Mouse (Mus musculus): ENCODE measurements at regions not wholly inside any gene's neighbourhood (a gene's known extent, or its start where the extent isn't known, plus 50 kb on each side); places are given as distances from the start of the nearest gene placed in this dataset.
"Not testable (repeated sequence)": the region's sequence is repeated elsewhere in the genome, so short reads cannot be mapped to it uniquely, and the experiment has no call there.

DNA sequence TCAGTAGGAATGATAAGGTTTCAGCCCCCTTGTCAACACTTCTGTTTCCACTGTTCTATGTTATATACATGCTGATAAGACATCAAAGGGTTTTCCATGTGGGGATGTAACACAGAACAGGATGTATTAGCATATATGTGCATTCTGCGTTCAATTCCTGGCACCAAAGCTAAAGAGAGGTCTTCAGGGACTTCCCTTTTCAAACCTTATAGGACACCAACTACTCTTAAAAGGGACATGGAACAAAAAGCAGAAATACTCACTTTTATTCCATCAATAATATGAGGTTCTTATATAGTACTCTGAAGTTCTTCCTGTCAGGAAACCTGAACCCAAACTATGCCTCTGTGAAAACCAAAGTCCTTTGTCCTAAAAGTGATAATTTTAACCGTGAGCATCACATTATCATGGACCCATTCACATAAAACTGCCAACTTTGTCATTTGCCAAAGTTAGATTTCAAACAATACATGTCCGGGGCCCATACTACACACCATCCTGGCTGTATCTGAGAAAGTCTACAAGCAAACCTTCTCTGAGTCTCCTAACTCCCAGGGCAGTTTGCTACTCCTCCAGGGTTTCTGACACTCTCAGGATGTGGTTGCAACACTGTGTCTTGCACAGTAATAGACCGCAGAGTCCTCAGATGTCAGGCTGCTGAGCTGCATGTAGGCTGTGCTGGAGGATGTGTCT is 928.2 kb upstream of the Zfp386 start:
- ATAC-seq (replicated peaks; ENCODE audit: poor library complexity, severe bottlenecking) = peak; percentile 80

DNA sequence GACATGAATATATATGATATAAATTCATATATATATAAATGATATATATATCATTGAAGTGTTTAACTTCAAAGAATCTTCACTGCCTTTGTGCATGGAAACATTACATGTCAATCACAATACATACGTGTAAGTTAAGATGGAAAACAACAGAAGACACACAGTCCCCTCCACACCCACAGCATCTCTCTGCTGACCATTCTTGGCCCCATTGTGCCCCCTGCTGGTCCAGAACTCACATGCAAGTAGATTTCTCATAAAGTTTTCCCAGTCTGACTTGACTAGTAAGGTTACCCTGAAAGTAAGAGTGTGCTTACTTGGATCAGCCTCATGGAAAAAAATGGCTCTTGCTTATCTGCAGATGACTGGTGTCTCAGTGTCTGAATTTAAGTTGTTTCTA is 926.3 kb upstream of the Zfp386 start:
- ATAC-seq (replicated peaks; ENCODE audit: poor library complexity, severe bottlenecking) = peak; percentile 25

DNA sequence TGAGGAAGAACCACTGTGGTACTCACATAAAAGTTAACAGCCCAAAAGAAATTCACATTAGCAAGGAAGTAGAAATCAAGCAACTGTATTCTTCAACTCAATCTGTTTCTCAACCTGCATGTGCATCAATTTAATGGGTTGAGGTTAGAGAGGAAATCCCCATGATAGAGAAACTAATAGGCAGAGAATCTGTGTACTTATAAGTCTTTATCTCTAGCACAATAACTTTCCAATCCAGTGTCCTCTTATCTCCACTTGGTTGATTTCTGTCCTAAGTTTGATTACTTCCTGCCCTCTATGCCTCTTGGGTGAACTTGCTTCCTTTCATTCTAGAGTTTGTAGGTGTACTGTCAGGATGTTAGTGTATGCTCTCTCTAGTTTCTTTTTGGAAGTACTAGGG is 925.6 kb upstream of the Zfp386 start:
- no peak; the same call in 1 of the 2 replicates for ATAC-seq (replicated peaks; ENCODE audit: poor library complexity, severe bottlenecking)

DNA sequence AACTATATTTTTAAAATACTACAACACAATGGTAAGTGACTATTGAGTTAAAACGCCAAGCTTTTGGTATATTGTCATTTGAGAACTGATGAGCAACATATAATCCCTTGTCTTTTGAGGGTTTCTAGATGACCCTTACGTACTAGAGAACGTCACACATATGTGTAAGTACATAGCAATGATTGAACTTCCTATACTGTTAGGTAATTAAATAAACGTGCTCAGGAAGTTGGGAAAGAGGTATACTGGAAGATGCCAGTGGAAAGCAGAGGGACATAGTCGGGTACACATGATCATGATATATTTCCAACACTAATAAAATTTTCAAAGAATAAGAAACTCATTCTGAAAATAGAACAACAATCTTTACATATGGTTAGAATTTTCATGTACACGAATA is 914.6 kb upstream of the Zfp386 start:
- peak; percentile 69 for ATAC-seq (replicated peaks; ENCODE audit: poor library complexity, severe bottlenecking)

DNA sequence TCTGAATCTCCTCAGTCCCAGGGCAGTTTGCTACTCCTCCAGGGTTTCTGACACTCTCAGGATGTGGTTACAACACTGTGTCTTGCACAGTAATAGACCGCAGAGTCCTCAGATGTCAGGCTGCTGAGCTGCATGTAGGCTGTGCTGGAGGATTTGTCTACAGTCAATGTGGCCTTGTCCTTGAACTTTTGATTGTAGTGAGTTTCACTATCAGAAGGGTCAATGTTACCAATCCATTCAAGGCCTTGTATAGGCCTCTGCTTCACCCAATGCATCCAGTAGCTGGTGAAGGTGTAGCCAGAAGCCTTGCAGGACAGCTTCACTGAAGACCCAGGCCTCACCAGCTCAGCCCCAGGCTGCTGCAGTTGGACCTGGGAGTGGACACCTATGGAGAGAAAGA is 902.1 kb upstream of the Zfp386 start:
- peak; percentile 53; the same call in 1 of the 2 replicates for ATAC-seq (replicated peaks; ENCODE audit: poor library complexity, severe bottlenecking)

DNA sequence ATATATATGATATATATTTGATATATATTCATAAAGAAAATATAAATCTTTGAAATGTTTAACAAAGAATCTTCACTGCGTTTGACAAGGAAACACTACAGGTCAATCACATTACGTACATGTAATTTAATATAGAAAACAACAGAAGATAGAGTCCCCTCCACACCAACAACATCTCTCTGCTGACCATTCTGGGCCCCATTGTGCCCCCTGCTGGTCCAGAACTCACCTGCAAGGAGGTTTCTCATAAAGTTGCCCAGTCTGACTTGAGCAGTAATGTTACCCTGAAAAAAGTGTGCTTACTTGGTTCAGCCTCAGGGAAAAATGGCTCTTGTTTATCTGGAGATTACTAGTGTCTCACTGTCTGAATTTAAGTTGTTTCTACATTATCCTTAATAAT is 901.1 kb upstream of the Zfp386 start:
- ATAC-seq (replicated peaks; ENCODE audit: poor library complexity, severe bottlenecking) = not testable (repeated sequence)

DNA sequence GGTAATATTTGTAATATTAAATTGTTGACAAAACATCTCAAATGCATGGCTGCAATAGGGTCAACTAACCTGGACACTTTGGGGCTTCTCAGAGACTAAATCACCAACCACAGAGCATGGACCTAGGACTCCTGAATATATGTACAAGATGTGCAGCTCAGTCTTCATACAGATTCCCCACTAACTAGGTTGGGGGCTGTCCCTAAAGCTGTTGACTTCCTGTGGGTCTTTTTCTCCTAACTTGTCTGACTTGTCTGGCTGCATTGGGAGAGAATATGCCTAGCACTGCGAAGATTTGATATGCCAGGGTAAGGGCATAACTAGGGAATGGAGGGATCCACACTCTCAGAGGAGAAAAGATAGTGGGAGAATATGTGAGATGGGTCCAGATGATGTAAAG is 895.6 kb upstream of the Zfp386 start:
- not testable (repeated sequence) for ATAC-seq (replicated peaks; ENCODE audit: poor library complexity, severe bottlenecking)

DNA sequence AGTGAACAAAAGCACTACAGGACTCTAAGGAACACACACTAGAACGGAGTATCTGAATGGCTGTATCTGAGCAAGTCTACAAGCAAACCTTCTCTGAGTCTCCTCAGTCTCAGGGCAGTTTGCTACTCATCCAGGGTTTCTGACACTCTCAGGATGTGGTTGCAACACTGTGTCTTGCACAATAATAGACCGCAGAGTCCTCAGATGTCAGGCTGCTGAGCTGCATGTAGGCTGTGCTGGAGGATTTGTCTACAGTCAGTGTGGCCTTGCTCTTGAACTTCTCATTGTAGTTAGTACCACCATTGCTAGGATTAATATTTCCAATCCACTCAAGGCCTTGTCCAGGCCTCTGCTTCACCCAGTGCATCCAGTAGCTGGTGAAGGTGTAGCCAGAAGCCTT is 889.3 kb upstream of the Zfp386 start:
- not testable (repeated sequence) for ATAC-seq (replicated peaks; ENCODE audit: poor library complexity, severe bottlenecking)

DNA sequence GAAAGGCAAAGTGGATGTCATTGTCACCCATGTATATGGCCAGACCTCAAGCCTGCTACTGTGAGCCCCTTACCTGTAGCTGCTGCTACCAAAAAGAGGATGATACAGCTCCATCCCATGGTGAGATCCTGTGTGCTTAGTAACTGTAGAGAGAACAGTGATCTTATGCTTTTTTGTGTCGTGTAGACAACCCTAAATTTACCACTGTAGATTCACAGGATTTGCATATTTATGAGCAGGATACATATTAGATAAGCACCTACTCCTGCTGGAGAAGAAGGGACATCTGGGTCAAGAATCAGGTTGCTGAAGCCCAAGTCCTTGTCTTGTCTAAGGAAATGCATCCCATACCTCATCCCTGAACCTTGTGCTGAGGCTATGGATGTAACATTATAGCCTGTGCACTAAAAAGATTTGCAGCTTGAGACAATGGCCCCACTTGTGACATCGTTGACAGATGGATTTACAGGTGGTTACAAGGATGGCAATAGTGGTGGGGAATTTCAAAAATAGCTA is 888.7 kb upstream of the Zfp386 start:
- ATAC-seq (replicated peaks; ENCODE audit: poor library complexity, severe bottlenecking) = not testable (repeated sequence)

DNA sequence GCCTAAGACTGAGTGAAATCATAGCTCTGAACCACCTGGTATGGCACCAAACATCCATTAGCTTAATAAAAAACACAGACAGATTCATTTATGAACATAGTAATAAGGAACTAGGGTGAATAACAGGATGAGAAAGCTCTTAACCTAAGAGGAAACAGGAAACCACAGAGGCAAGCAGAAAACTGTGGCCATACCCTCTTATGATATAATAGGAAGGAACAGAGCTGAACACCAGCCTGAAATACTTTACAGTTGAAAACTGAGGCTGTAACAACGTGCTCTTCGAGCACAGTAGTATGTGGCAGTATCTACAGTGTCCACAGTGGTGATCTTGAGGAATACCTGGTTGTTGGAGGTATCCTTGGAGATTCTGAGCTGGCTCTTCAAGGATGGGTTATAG is 882.0 kb upstream of the Zfp386 start:
- ATAC-seq (replicated peaks; ENCODE audit: poor library complexity, severe bottlenecking) = peak; percentile 94

DNA sequence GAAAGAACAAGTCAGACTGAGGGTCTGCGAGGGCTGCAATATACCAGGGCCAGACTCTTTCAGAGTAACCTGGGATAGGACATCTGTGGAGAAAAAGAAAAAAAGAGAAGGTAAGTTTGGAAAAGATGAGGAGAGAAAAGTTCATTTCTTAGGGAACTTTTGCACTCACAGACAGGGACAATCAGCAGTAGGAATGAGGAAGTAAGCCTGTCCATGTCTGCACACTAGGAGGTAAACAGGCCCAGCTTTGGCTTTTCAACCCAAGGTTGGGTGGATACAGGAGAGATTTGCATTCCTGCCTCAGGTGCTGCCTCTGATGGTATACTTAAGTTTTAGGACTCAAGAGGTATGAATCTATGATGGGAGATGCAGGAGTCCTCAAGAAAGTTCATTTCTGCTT is 881.5 kb upstream of the Zfp386 start:
- peak; percentile 60 for ATAC-seq (replicated peaks; ENCODE audit: poor library complexity, severe bottlenecking)

DNA sequence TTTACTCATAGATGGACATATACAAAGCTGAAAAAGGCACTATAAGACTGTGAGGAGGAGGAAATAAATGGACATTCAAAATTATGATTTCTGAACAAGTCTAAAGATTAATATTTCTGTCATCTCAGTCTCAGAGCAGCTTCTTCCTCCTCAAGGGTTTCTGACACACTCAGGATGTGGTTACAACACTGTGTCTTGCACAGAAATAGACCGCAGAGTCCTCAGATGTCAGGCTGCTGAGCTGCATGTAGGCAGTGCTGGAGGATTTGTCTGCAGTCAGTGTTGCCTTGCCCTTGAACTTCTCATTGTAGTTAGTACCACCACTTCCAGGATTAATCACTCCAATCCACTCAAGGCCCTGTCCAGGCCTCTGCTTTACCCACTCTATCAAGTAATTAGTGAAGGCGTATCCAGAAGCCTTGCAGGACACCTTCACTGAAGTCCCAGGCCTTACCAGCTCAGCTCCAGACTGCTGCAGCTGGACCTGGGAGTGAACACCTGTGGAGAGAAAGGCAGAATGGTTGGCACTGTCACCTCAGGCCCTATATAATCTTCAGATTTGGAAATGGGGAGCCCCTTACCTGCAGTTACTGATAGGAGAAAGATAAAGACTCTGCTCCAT is 853.9 kb upstream of the Zfp386 start:
- ATAC-seq (replicated peaks; ENCODE audit: poor library complexity, severe bottlenecking) = peak; percentile 61

DNA sequence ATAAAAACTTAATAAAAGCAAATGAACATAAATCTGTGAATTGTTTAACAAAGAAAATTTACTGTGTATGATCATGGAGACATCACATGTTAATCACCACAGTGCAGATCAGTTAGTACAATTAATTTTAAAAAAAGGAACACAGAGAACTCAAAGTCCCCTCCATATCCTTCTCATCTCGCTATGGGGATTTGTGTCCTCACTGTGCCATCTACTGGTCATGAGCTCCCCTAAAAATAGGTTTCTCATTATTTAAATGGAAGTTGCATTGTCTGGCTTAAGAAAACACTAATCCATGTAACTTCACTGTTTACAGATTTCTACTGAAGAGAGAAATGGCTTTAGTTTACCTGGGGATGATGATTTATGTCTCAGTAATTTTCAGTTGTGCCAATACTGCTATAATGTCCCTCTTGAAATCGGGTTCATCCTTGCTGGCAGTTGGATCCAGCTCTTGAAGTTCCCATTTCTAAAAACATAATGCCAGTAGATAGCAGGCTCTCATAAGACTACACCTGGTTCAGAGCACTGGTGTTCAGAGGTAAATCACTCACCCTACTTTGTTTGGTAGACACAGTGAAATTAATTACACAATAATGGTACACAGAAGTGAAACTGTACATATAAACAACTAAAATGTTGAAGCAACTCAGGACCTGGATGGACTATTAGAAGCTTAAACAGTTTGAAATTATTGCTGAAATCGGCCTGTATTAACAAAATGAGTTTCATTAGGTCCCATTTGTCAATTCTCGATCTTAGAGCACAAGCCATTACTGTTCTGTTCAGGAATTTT is 850.0 kb upstream of the Zfp386 start:
- peak; percentile 79 for ATAC-seq (replicated peaks; ENCODE audit: poor library complexity, severe bottlenecking)

DNA sequence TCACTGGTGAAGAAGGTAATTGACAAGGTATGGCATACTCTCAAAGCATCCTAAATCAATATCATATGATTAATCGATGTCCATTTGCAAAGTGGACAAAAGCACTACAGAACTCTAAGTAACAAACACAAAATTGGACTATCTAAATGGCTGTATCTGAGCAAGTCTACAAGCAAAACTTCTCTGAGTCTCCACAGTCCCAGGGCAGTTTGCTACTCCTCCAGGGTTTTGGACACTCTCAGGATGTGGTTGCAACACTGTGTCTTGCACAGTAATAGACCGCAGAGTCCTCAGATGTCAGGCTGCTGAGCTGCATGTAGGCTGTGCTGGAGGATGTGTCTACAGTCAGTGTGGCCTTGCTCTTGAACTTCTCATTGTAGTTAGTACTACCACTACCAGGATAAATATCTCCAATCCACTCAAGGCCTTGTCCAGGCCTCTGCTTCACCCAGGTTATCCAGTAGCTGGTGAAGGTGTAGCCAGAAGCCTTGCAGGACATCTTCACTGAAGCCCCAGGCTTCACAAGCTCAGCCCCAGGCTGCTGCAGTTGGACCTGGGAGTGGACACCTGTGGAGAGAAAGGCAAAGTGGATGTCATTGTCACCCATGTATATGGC is 839.6 kb upstream of the Zfp386 start:
- ATAC-seq (replicated peaks; ENCODE audit: poor library complexity, severe bottlenecking) = not testable (repeated sequence)

DNA sequence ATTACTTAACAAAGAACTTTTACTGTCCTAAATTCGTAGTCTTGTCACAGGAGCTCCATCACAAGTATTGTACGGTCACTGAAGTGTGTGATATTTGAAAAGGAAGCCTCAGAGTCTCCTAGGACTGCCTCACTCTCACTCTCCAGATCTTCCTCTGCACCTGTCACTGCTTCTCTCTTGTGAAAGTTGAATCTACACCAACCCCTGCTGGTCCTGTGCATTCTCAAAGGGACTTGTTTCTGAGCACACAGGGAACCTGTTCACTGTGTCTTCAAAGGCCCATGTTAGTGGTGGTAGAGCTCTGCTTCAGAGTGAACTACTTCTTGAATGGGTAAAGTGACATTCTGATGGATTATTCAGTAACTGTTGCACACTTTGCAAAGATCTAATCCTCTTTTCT is 824.9 kb upstream of the Zfp386 start:
- ATAC-seq (replicated peaks; ENCODE audit: poor library complexity, severe bottlenecking) = no peak

DNA sequence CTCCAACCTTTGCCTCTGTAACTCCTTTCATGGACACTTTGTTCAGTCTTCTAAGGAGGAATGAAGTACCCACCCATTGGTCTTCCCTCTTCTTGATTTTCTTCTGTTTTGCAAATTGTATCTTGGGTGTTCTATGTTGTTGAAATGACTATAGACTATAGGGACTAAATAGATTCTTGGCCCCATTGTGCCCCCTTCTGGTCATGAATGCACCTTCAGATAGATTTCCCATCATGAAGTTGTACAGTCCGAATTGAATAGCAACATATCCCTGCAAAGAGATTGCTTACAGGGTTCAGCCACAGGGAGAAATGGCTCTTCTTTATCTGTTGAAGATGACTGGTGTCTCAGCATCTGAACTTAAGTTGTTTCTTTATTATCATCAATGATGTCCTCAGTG is 817.6 kb upstream of the Zfp386 start:
- no peak; the same call in 1 of the 2 replicates for ATAC-seq (replicated peaks; ENCODE audit: poor library complexity, severe bottlenecking)

DNA sequence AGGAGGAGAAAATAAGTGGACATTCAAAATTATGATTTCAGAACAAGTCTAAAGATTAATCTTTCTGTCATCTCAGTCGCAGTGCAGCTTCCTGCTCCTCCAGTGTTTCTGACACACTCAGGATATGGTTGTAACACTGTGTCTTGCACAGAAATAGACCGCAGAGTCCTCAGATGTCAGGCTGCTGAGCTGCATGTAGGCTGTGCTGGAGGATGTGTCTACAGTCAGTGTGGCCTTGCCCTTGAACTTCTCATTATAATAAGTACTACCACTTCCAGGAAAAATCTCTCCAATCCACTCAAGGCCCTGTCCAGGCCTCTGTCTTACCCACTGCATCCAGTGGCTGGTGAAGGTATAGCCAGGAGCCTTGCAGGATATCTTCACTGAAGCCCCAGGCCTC is 804.9 kb upstream of the Zfp386 start:
- ATAC-seq (replicated peaks; ENCODE audit: poor library complexity, severe bottlenecking) = not testable (repeated sequence)

DNA sequence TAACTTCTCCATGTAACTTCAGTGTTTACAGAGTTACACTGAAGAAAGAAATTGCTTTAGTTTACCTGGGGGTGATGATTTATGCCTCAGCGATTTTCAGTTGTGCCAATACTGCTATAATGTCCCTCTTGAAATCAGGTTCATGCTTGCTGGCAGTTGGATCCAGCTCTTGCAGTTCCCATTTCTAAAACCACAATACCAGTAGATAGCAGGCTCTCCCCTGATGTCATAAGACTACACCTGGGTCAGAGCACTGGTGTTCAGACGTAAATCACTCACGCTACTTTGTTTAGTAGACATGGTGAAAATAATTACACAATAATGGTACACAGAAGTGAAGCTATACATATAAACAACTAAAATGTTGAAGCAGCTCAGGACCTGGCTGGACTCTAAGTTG is 800.2 kb upstream of the Zfp386 start:
- ATAC-seq (replicated peaks; ENCODE audit: poor library complexity, severe bottlenecking) = peak; percentile 87

DNA sequence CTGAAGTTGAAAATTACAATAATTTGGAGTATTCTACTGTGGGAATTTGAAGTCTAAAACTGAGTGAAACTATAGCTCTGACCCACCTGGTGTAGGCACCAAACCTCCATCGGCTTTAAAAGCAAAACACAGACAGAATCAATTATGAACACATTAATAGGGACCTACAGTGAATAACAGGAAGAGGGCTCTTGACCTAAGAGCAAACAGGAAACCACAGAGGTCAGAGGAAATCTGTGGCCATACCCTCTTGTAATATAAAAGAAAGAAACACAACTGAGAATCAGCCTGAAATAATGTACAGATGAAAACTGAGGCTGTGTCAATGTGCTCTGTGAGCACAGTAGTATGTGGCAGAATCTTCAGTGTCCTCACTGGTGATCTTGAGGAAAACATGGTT is 789.7 kb upstream of the Zfp386 start:
- ATAC-seq (replicated peaks; ENCODE audit: poor library complexity, severe bottlenecking) = peak; percentile 91

DNA sequence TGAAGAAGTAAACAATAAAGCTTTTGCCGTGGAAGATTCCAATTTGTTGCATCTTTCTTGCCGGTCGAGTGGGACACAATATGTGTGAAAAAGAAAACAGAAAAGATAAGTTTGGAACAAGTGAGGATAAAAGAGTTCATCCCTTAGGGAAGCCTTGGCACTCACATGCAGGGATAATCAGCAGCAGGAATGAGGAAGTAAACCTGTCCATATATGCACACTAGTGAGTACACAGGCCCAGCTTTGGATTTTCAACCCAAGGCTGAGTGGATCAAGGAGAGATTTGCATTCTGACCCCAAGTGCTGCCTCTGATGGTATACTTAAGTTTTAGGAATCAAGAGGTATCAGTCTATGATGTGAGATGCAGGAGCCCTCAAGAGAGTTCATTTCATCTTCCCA is 788.8 kb upstream of the Zfp386 start:
- peak; percentile 62; the same call in 1 of the 2 replicates for ATAC-seq (replicated peaks; ENCODE audit: poor library complexity, severe bottlenecking)

DNA sequence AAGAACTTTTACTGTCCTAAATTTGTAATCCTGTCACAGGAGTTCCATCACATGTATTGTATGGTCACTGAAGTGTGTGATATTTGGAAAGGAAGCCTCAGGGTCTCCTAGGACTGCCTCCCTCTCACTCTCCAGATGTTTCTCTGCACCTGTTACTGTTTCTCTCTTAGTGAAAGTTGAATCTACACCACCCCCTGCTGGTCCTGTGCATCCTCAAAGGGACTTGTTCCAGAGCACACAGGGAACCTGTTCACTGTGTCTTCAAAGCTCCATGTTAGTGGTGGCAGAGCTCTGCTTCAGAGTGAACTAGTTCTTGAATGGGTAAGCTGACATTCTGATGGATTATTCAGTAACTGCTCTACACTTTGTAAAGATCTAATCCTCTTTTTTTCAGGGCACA is 785.1 kb upstream of the Zfp386 start:
- ATAC-seq (replicated peaks; ENCODE audit: poor library complexity, severe bottlenecking) = not testable (repeated sequence)

All from granulocyte monocyte progenitor cell, adult 5-6 weeks (primary cell).